Mouse (Mus musculus): ENCODE data around the gene Nfia. TPM values are rescaled to one million over a fixed set of nuclear protein-coding genes. Genes with fewer than 3 reads are reported as not detected.

The Nfia gene
- polyA plus RNA-seq, 1 experiment from 2014 or later: 49.2 TPM

- Histone ChIP-seq H3K4me1 (replicated peaks; ENCODE audit: control insufficient read depth, insufficient read depth, low read length) (peaks cover 25% of the 10 kb centered on the region), H3K4me3 (replicated peaks; ENCODE audit: low read length) (no peak overlapping the region), H3K27me3 (ENCODE audit: control insufficient read depth, insufficient read depth, low read length) (no peaks in the 10 kb centered on the region), H3K9me3 (ENCODE audit: control insufficient read depth, low read length) (no peaks in the 10 kb centered on the region), H3K4me2 (replicated peaks) (0 out of 2 replicates have a peak overlapping the region, but pooled peaks have one; percentile 6), H3K27ac (peak overlapping the region; percentile 38), H3K9ac (no peak overlapping the region), H3K36me3 (replicated peaks; ENCODE audit: control insufficient read depth, insufficient read depth) (no peaks in the 10 kb centered on the region)
- DNase-seq (ENCODE audit: low spot score) (no peak), ATAC-seq (ENCODE audit: low FRiP score) (no peak)
- 50% methylated on average over 9 of the region's 9 CpGs for WGBS
Measured at GRCm38 (mm10) chr4:97871770-97872439, 99.4 kb downstream of the Nfia start.

GRCm38 (mm10) chr4:97874916-97875315, 102.4 kb downstream of the Nfia start:
- peaks cover 19% of the 10 kb centered on the region for H3K4me1 ChIP-seq (replicated peaks; ENCODE audit: control insufficient read depth, insufficient read depth, low read length)
- WGBS: 43% methylated on average over 3 of the region's 3 CpGs
- no peak overlapping the region for H3K4me2 ChIP-seq (replicated peaks)
- H3K9ac ChIP-seq: no peak overlapping the region
- DNase-seq (ENCODE audit: low spot score) (no peak), ATAC-seq (ENCODE audit: low FRiP score) (peak; percentile 67; the same call in 1 of the 2 replicates)
- H3K4me3 ChIP-seq (replicated peaks; ENCODE audit: low read length): no peak overlapping the region
- no peak overlapping the region for H3K27ac ChIP-seq
- no peaks in the 10 kb centered on the region for H3K27me3 ChIP-seq (ENCODE audit: control insufficient read depth, insufficient read depth, low read length)
- H3K36me3 ChIP-seq (replicated peaks; ENCODE audit: control insufficient read depth, insufficient read depth): no peaks in the 10 kb centered on the region
- no peaks in the 10 kb centered on the region for H3K9me3 ChIP-seq (ENCODE audit: control insufficient read depth, low read length)

- no peaks in the 10 kb centered on the region for H3K9me3 ChIP-seq (ENCODE audit: control insufficient read depth, low read length)
- peaks cover 12% of the 10 kb centered on the region for H3K4me1 ChIP-seq (replicated peaks; ENCODE audit: control insufficient read depth, insufficient read depth, low read length)
- no peak overlapping the region for H3K4me2 ChIP-seq (replicated peaks)
- ATAC-seq (ENCODE audit: low FRiP score): no peak
- H3K9ac ChIP-seq: no peak overlapping the region
- H3K27me3 ChIP-seq (ENCODE audit: control insufficient read depth, insufficient read depth, low read length): no peaks in the 10 kb centered on the region
- H3K36me3 ChIP-seq (replicated peaks; ENCODE audit: control insufficient read depth, insufficient read depth): no peaks in the 10 kb centered on the region
- no peak overlapping the region for H3K27ac ChIP-seq
- DNase-seq (ENCODE audit: low spot score): no peak
- H3K4me3 ChIP-seq (replicated peaks; ENCODE audit: low read length): no peak overlapping the region
- 66% methylated on average over 3 of the region's 3 CpGs for WGBS
Measured at GRCm38 (mm10) chr4:97875901-97876300, 103.4 kb downstream of the Nfia start.

GRCm38 (mm10) chr4:97879696-97880095, 107.2 kb downstream of the Nfia start:
- Histone ChIP-seq H3K4me1 (replicated peaks; ENCODE audit: control insufficient read depth, insufficient read depth, low read length) (peaks cover 1% of the 10 kb centered on the region; the same call in 1 of the 2 replicates), H3K36me3 (replicated peaks; ENCODE audit: control insufficient read depth, insufficient read depth) (no peaks in the 10 kb centered on the region), H3K27me3 (ENCODE audit: control insufficient read depth, insufficient read depth, low read length) (no peaks in the 10 kb centered on the region), H3K4me3 (replicated peaks; ENCODE audit: low read length) (no peak overlapping the region), H3K9me3 (ENCODE audit: control insufficient read depth, low read length) (no peaks in the 10 kb centered on the region), H3K9ac (no peak overlapping the region), H3K4me2 (replicated peaks) (no peak overlapping the region), H3K27ac (no peak overlapping the region)
- 79% methylated on average over 7 of the region's 7 CpGs for WGBS
- ATAC-seq (ENCODE audit: low FRiP score) (no peak), DNase-seq (ENCODE audit: low spot score) (no peak)

GRCm38 (mm10) chr4:97880120-97881055, 107.9 kb downstream of the Nfia start:
- Histone ChIP-seq H3K27ac (no peak overlapping the region), H3K9me3 (ENCODE audit: control insufficient read depth, low read length) (no peaks in the 10 kb centered on the region), H3K4me1 (replicated peaks; ENCODE audit: control insufficient read depth, insufficient read depth, low read length) (no peaks in the 10 kb centered on the region; the same call in 1 of the 2 replicates), H3K36me3 (replicated peaks; ENCODE audit: control insufficient read depth, insufficient read depth) (no peaks in the 10 kb centered on the region), H3K27me3 (ENCODE audit: control insufficient read depth, insufficient read depth, low read length) (no peaks in the 10 kb centered on the region), H3K4me2 (replicated peaks) (no peak overlapping the region), H3K4me3 (replicated peaks; ENCODE audit: low read length) (no peak overlapping the region), H3K9ac (no peak overlapping the region)
- DNase-seq (ENCODE audit: low spot score): peak; percentile 46
- WGBS: 67% methylated on average over 9 of the region's 9 CpGs
- peak; percentile 40; the same call in 1 of the 2 replicates for ATAC-seq (ENCODE audit: low FRiP score)

- Histone ChIP-seq H3K36me3 (replicated peaks; ENCODE audit: control insufficient read depth, insufficient read depth) (no peaks in the 10 kb centered on the region), H3K4me2 (replicated peaks) (no peak overlapping the region), H3K27ac (no peak overlapping the region; the same call in 1 of the 2 replicates), H3K4me1 (replicated peaks; ENCODE audit: control insufficient read depth, insufficient read depth, low read length) (no peaks in the 10 kb centered on the region), H3K9ac (no peak overlapping the region), H3K9me3 (ENCODE audit: control insufficient read depth, low read length) (no peaks in the 10 kb centered on the region), H3K4me3 (replicated peaks; ENCODE audit: low read length) (no peak overlapping the region), H3K27me3 (ENCODE audit: control insufficient read depth, insufficient read depth, low read length) (no peaks in the 10 kb centered on the region)
- ATAC-seq (ENCODE audit: low FRiP score) (no peak), DNase-seq (ENCODE audit: low spot score) (no peak)
- 82% methylated on average over 5 of the region's 5 CpGs for WGBS
Measured at GRCm38 (mm10) chr4:97885574-97885973, 113.0 kb downstream of the Nfia start.

- Histone ChIP-seq H3K9me3 (ENCODE audit: control insufficient read depth, low read length) (no peaks in the 10 kb centered on the region), H3K27me3 (ENCODE audit: control insufficient read depth, insufficient read depth, low read length) (no peaks in the 10 kb centered on the region), H3K9ac (no peak overlapping the region), H3K4me2 (replicated peaks) (no peak overlapping the region), H3K27ac (no peak overlapping the region), H3K4me1 (replicated peaks; ENCODE audit: control insufficient read depth, insufficient read depth, low read length) (no peaks in the 10 kb centered on the region), H3K4me3 (replicated peaks; ENCODE audit: low read length) (no peak overlapping the region), H3K36me3 (replicated peaks; ENCODE audit: control insufficient read depth, insufficient read depth) (no peaks in the 10 kb centered on the region)
- DNase-seq (ENCODE audit: low spot score) (no peak), ATAC-seq (ENCODE audit: low FRiP score) (no peak)
- WGBS: 90% methylated on average over 5 of the region's 5 CpGs
Measured at GRCm38 (mm10) chr4:97886220-97886619, 113.7 kb downstream of the Nfia start.

- no peak overlapping the region for H3K4me2 ChIP-seq (replicated peaks)
- DNase-seq (ENCODE audit: low spot score): no peak
- no peaks in the 10 kb centered on the region for H3K27me3 ChIP-seq (ENCODE audit: control insufficient read depth, insufficient read depth, low read length)
- no peak overlapping the region for H3K9ac ChIP-seq
- no peak for ATAC-seq (ENCODE audit: low FRiP score)
- no peaks in the 10 kb centered on the region for H3K4me1 ChIP-seq (replicated peaks; ENCODE audit: control insufficient read depth, insufficient read depth, low read length)
- H3K36me3 ChIP-seq (replicated peaks; ENCODE audit: control insufficient read depth, insufficient read depth): no peaks in the 10 kb centered on the region
- H3K27ac ChIP-seq: no peak overlapping the region
- H3K9me3 ChIP-seq (ENCODE audit: control insufficient read depth, low read length): no peaks in the 10 kb centered on the region
- no peak overlapping the region for H3K4me3 ChIP-seq (replicated peaks; ENCODE audit: low read length)
- WGBS: 97% methylated on average over 1 of the region's 1 CpGs
Measured at GRCm38 (mm10) chr4:97887228-97887627, 114.7 kb downstream of the Nfia start.

GRCm38 (mm10) chr4:97891063-97891462, 118.5 kb downstream of the Nfia start:
- no peaks in the 10 kb centered on the region for H3K9me3 ChIP-seq (ENCODE audit: control insufficient read depth, low read length)
- H3K27me3 ChIP-seq (ENCODE audit: control insufficient read depth, insufficient read depth, low read length): no peaks in the 10 kb centered on the region
- H3K27ac ChIP-seq: no peak overlapping the region
- H3K4me2 ChIP-seq (replicated peaks): no peak overlapping the region
- ATAC-seq (ENCODE audit: low FRiP score): no peak
- no peak for DNase-seq (ENCODE audit: low spot score)
- no peaks in the 10 kb centered on the region for H3K36me3 ChIP-seq (replicated peaks; ENCODE audit: control insufficient read depth, insufficient read depth)
- H3K4me1 ChIP-seq (replicated peaks; ENCODE audit: control insufficient read depth, insufficient read depth, low read length): no peaks in the 10 kb centered on the region
- H3K9ac ChIP-seq: no peak overlapping the region
- WGBS: 86% methylated on average over 3 of the region's 3 CpGs
- H3K4me3 ChIP-seq (replicated peaks; ENCODE audit: low read length): no peak overlapping the region
